Mouse (Mus musculus): ENCODE results near the gene Osbpl2. TPM values are rescaled to one million over a fixed set of nuclear protein-coding genes. Genes with fewer than 3 reads are reported as not detected.
"Not testable (repeated sequence)": the region's sequence is repeated elsewhere in the genome, so short reads cannot be mapped to it uniquely, and the experiment has no call there.

Osbpl2 gene
- polyA plus RNA-seq, 1 experiment from 2014 or later, result 19.2 TPM

DNA sequence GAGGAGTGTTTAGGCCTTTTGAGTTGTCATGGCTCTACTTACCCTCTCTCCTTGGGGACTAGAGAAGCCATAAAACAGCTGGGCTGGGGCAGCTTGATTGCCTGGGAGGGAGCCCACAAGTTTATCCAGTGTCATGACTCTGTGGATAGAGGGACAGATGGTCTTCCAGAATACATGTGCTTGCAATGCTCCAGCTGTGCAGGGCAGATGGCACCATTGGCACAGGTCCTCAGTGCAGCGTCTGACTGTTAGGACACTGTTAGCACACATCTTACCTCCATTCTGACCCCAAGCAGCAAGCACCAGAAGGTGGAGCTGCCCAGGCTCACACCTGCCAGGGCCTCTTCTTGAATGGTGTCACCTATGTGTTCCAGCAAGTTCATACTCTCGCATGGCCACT is 46.7 kb downstream of the Osbpl2 start:
- H3K27ac ChIP-seq (ENCODE audit: low read depth, low read length), result no peak overlapping the region
- H3K9ac ChIP-seq (ENCODE audit: low read depth, low read length), result no peak overlapping the region
- no peak overlapping the region for H3K4me3 ChIP-seq (ENCODE audit: low read depth, low read length)
- H3K9me3 ChIP-seq (ENCODE audit: control insufficient read depth, low read length), result no peaks in the 10 kb centered on the region
- ATAC-seq (replicated peaks; ENCODE audit: low FRiP score) (no peak), DNase-seq (ENCODE audit: low spot score) (no peak)
- 0 out of 2 replicates have a peak, but pooled peaks cover 3% of the 10 kb centered on the region for H3K36me3 ChIP-seq (ENCODE audit: control insufficient read depth, insufficient read depth, low read length)
- H3K4me2 ChIP-seq, result no peak overlapping the region
- peaks cover 4% of the 10 kb centered on the region for H3K4me1 ChIP-seq (replicated peaks; ENCODE audit: control insufficient read depth, insufficient read depth, low read length)
- no peaks in the 10 kb centered on the region for H3K27me3 ChIP-seq (replicated peaks; ENCODE audit: control insufficient read depth, insufficient read depth, low read length)
- 85% methylated on average over 2 of the region's 2 CpGs for WGBS

DNA sequence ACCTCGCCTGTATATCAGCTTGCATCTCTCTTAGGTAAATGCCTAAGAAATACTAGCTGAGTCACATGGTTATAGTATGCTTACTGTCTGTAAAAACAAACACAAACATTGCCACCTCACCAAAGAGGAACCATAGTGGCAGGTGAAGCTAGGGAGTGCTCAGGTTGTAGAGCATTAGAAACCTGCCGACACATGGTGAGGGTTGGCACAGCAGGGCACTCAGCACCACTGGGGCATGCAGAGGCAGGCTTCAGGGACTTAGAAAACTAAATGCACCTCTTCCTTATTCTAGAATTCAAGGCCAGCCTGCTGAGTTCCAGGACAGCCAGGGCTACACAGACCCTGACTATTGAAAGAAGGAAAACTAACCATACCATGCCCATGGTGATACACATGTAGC is 47.8 kb downstream of the Osbpl2 start:
- Histone ChIP-seq H3K27me3 (replicated peaks; ENCODE audit: control insufficient read depth, insufficient read depth, low read length) (no peaks in the 10 kb centered on the region), H3K36me3 (ENCODE audit: control insufficient read depth, insufficient read depth, low read length) (0 out of 2 replicates have a peak, but pooled peaks cover 3% of the 10 kb centered on the region), H3K9ac (ENCODE audit: low read depth, low read length) (no peak overlapping the region), H3K4me1 (replicated peaks; ENCODE audit: control insufficient read depth, insufficient read depth, low read length) (peaks cover 6% of the 10 kb centered on the region), H3K27ac (ENCODE audit: low read depth, low read length) (no peak overlapping the region), H3K4me2 (no peak overlapping the region), H3K4me3 (ENCODE audit: low read depth, low read length) (no peak overlapping the region), H3K9me3 (ENCODE audit: control insufficient read depth, low read length) (no peaks in the 10 kb centered on the region)
- DNase-seq (ENCODE audit: low spot score) (no peak), ATAC-seq (replicated peaks; ENCODE audit: low FRiP score) (no peak)
- 74% methylated on average over 2 of the region's 2 CpGs for WGBS

DNA sequence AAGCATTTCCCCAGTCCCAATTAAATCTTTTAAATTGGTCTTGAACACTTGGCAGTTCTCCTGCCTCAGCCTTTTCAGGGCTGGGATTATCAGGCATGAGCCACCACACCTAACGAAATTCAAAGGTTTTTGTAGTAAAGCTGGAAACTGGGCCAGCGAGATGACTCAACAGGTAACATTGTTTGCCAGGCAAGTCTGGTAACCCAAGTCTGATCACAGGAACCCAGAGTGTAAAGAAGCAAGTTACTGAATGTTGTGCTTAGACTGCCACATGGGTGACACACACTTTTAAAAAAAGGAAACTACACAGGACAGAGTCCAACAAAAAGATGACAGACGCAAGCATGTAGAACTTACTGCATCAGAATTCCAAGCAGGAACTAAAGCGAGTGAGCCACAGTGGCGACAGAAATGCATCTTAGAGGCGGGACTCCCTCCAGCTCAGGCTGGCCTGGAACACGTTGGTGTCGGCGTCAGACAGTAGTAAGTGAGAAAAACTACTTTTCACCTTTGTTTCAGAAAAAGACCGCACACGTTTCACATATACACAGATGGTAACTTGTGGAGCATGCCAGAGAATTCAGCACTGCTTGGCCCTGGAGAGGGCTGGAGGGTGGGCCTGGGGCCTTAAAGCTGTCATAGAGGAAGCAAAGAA is 51.2 kb downstream of the Osbpl2 start:
- Histone ChIP-seq H3K36me3 (ENCODE audit: control insufficient read depth, insufficient read depth, low read length) (peaks cover 21% of the 10 kb centered on the region; the same call in 1 of the 2 replicates), H3K27me3 (replicated peaks; ENCODE audit: control insufficient read depth, insufficient read depth, low read length) (no peaks in the 10 kb centered on the region), H3K9me3 (ENCODE audit: control insufficient read depth, low read length) (no peaks in the 10 kb centered on the region), H3K27ac (ENCODE audit: low read depth, low read length) (peak overlapping the region; percentile 34; the same call in 1 of the 2 replicates), H3K4me1 (replicated peaks; ENCODE audit: control insufficient read depth, insufficient read depth, low read length) (peaks cover 14% of the 10 kb centered on the region), H3K9ac (ENCODE audit: low read depth, low read length) (peak overlapping the region; percentile 56), H3K4me2 (peak overlapping the region; percentile 74), H3K4me3 (ENCODE audit: low read depth, low read length) (peak overlapping the region; percentile 88; the same call in 1 of the 2 replicates)
- ATAC-seq (replicated peaks; ENCODE audit: low FRiP score) (no peak), DNase-seq (ENCODE audit: low spot score) (no peak)
- 85% methylated on average over 11 of the region's 11 CpGs for WGBS

DNA sequence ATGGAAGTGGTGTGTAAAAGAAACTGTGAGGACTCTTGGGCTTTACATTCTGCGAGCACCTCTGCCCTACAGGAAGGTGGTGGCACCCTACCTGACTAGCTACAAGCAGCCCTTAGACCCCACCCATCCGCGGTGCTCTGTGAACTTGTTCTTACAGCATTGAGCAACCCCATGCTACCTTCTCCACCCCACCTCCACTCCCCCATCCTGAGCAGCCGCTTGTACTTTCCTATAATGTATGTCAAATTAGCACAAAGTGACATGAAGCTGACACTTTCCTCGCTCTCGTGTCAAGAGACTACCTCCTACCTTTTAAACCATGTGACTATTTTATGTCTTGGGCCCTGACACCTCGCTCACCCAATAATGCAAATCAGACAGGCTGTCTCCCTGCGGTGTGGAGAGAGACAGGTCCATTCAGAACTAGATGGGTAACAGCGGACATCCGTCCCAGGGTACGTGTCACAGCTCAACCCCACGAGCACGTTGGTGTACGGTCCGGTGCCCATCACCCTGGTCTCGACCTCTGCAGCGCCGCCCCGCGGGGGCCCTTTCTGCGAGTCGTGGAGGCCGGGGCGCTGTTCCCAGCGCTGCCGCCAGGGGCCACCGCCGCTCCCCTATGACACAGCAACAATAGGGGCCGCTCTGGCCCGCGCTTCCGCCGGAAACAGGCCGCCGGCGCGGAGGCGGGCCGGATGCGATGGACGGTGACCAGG is 51.9 kb downstream of the Osbpl2 start, which contains the start of gene Adrm1:
Gene Adrm1, plus strand, starts transcription at position 680 of the 716 bp plus-strand sequence.
- H3K4me1 ChIP-seq (replicated peaks; ENCODE audit: control insufficient read depth, insufficient read depth, low read length), result peaks cover 14% of the 10 kb centered on the region
- H3K4me3 ChIP-seq (ENCODE audit: low read depth, low read length), result peak within 1 kb of the TSS; percentile 88
- H3K4me2 ChIP-seq, result peak within 1 kb of the TSS; percentile 99
- H3K9me3 ChIP-seq (ENCODE audit: control insufficient read depth, low read length), result no peaks in the 10 kb centered on the region
- peak within 1 kb of the TSS; percentile 94 for H3K9ac ChIP-seq (ENCODE audit: low read depth, low read length)
- no peaks in the 10 kb centered on the region for H3K27me3 ChIP-seq (replicated peaks; ENCODE audit: control insufficient read depth, insufficient read depth, low read length)
- H3K27ac ChIP-seq (ENCODE audit: low read depth, low read length), result peak within 1 kb of the TSS; percentile 86
- WGBS, result 3% methylated on average over 41 of the region's 41 CpGs
- ATAC-seq (replicated peaks; ENCODE audit: low FRiP score) (peak; percentile 98), DNase-seq (ENCODE audit: low spot score) (peak; percentile 98)
- peaks cover 22% of the 10 kb centered on the region; the same call in 1 of the 2 replicates for H3K36me3 ChIP-seq (ENCODE audit: control insufficient read depth, insufficient read depth, low read length)

DNA sequence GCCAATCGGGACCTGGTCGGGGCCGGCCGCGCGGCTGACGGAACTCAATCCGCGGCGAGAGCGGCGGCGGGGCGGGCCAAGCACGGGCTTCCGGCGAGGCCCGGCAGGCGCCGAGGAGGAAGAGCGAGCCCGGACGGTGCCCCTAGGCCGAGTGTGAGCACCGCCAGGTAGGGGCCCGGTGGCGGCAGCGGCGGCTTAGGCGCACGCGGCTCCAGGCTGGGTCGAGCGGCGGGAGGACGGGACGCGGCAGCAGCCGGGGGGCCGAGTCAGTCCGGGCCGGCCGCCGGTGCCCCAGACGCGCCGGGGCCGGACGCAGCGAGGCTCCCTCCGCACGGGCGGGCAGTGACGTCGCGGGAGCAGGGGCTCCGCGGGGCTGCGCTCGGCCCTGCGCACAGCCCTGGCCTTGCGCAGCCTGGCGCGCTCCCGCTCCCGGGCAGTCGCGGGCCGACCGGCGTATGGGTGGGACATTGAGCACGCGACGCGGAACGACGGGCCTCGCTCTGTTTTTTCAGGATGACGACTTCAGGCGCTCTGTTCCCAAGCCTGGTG is 52.5 kb downstream of the Osbpl2 start:
- no peaks in the 10 kb centered on the region for H3K9me3 ChIP-seq (ENCODE audit: control insufficient read depth, low read length)
- H3K27me3 ChIP-seq (replicated peaks; ENCODE audit: control insufficient read depth, insufficient read depth, low read length), result no peaks in the 10 kb centered on the region
- peak overlapping the region; percentile 99 for H3K4me2 ChIP-seq
- H3K27ac ChIP-seq (ENCODE audit: low read depth, low read length), result peak overlapping the region; percentile 86
- DNase-seq (ENCODE audit: low spot score) (no peak), ATAC-seq (replicated peaks; ENCODE audit: low FRiP score) (peak; percentile 72)
- under 1% methylated on average over 76 of the region's 80 CpGs for WGBS
- peak overlapping the region; percentile 94 for H3K9ac ChIP-seq (ENCODE audit: low read depth, low read length)
- H3K36me3 ChIP-seq (ENCODE audit: control insufficient read depth, insufficient read depth, low read length), result peaks cover 24% of the 10 kb centered on the region; the same call in 1 of the 2 replicates
- H3K4me3 ChIP-seq (ENCODE audit: low read depth, low read length), result peak overlapping the region; percentile 88
- H3K4me1 ChIP-seq (replicated peaks; ENCODE audit: control insufficient read depth, insufficient read depth, low read length), result peaks cover 14% of the 10 kb centered on the region

DNA sequence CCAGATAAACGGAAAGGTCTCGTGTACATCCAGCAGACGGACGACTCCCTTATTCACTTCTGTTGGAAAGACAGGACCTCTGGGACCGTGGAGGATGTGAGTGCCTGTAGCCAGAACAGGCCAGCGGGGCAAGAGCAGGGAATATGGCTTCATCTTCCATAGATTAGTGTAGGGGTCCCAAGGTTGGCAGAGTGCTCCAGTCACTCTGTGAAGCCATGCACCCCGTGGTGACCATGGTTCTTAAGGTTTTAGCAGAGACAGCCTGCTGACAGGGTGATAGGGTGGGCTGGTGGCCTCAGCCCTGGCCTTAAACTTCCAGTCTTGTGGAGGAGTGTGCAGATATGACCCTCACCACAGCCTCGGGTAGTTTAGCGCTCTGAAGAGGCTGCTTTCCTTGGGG is 53.0 kb downstream of the Osbpl2 start:
- Histone ChIP-seq H3K27ac (ENCODE audit: low read depth, low read length) (peak overlapping the region; percentile 86; the same call in 1 of the 2 replicates), H3K36me3 (ENCODE audit: control insufficient read depth, insufficient read depth, low read length) (peaks cover 27% of the 10 kb centered on the region; the same call in 1 of the 2 replicates), H3K9me3 (ENCODE audit: control insufficient read depth, low read length) (no peaks in the 10 kb centered on the region), H3K27me3 (replicated peaks; ENCODE audit: control insufficient read depth, insufficient read depth, low read length) (no peaks in the 10 kb centered on the region), H3K4me2 (peak overlapping the region; percentile 99), H3K4me3 (ENCODE audit: low read depth, low read length) (peak overlapping the region; percentile 88), H3K4me1 (replicated peaks; ENCODE audit: control insufficient read depth, insufficient read depth, low read length) (peaks cover 14% of the 10 kb centered on the region), H3K9ac (ENCODE audit: low read depth, low read length) (peak overlapping the region; percentile 94)
- no peak for ATAC-seq (replicated peaks; ENCODE audit: low FRiP score)
- DNase-seq (ENCODE audit: low spot score), result no peak
- 5% methylated on average over 7 of the region's 9 CpGs for whole genome bisulfite sequencing

DNA sequence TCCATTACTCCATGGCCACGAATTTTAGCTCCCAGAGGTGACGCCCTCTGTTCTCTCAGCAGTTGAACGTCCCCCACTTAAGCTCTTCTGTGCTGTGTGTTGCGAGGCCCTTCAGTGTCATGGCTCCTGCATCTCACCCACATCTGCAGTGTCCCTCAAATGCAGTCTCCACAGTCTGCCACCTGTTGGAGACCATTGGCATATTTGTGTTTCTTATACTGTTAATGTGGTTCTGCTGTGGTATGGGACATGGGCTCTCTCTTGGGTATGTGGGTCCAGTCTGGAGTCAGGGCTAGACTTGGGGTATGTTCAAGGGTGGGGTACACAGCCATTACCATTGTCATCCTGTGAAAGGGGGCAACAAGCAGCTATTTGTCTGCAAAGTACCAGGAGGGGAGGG is 54.1 kb downstream of the Osbpl2 start:
- Histone ChIP-seq H3K27me3 (replicated peaks; ENCODE audit: control insufficient read depth, insufficient read depth, low read length) (no peaks in the 10 kb centered on the region), H3K4me1 (replicated peaks; ENCODE audit: control insufficient read depth, insufficient read depth, low read length) (peaks cover 14% of the 10 kb centered on the region), H3K36me3 (ENCODE audit: control insufficient read depth, insufficient read depth, low read length) (peaks cover 37% of the 10 kb centered on the region; the same call in 1 of the 2 replicates), H3K9me3 (ENCODE audit: control insufficient read depth, low read length) (no peaks in the 10 kb centered on the region), H3K9ac (ENCODE audit: low read depth, low read length) (peak overlapping the region; percentile 94; the same call in 1 of the 2 replicates), H3K4me3 (ENCODE audit: low read depth, low read length) (peak overlapping the region; percentile 88), H3K4me2 (peak overlapping the region; percentile 99), H3K27ac (ENCODE audit: low read depth, low read length) (no peak overlapping the region)
- DNase-seq (ENCODE audit: low spot score), result no peak
- 71% methylated on average over 4 of the region's 4 CpGs for WGBS
- no peak for ATAC-seq (replicated peaks; ENCODE audit: low FRiP score)

DNA sequence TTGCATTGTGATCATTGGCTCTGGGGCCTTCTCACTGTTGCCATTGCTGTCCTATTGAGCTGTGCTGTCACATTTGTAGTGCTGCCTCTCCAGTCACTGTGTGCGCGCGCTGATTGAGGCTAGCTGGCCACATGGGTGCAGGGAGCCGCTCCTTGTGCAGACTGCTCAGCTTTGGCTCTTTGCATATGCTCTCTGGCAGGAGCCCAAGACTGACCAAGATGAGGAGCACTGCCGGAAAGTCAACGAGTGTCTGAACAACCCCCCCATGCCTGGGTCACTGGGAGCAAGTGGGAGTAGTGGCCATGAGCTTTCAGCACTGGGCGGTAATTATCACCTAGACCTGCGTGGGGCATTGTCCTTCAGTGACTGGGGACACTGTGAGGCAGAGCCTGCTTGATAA is 54.6 kb downstream of the Osbpl2 start:
- H3K27me3 ChIP-seq (replicated peaks; ENCODE audit: control insufficient read depth, insufficient read depth, low read length); H3K9ac ChIP-seq (ENCODE audit: low read depth, low read length); H3K27ac ChIP-seq (ENCODE audit: low read depth, low read length); H3K9me3 ChIP-seq (ENCODE audit: control insufficient read depth, low read length); ATAC-seq (replicated peaks; ENCODE audit: low FRiP score); H3K4me2 ChIP-seq; DNase-seq (ENCODE audit: low spot score); H3K4me3 ChIP-seq (ENCODE audit: low read depth, low read length): not testable (repeated sequence)
- Histone ChIP-seq H3K36me3 (ENCODE audit: control insufficient read depth, insufficient read depth, low read length) (peaks cover 41% of the 10 kb centered on the region; the same call in 1 of the 2 replicates), H3K4me1 (replicated peaks; ENCODE audit: control insufficient read depth, insufficient read depth, low read length) (peaks cover 14% of the 10 kb centered on the region)
- 88% methylated on average over 8 of the region's 8 CpGs for WGBS

Measured in liver, embryonic 11.5 days (tissue).